Mouse (Mus musculus): Measurements from ENCODE around the gene Ptp4a2. TPM values are rescaled to one million over a fixed set of nuclear protein-coding genes. Genes with fewer than 3 reads are reported as not detected.
"Not testable (repeated sequence)": the region's sequence is repeated elsewhere in the genome, so short reads cannot be mapped to it uniquely, and the experiment has no call there.

Gene Ptp4a2
- total and polyA plus RNA-seq, 3 experiments: 118 to 619 (median 119) TPM

- no peak for TF ChIP-seq ZC3H11A (IDR thresholded peaks at IDR 0.05; ENCODE audit: low read depth, low read length)
- TF ChIP-seq CTCF (IDR thresholded peaks at IDR 0.05 in 2 of 3, conservative IDR thresholded peaks at IDR 0.05 in 1 of 3; ENCODE audit: control insufficient read depth in 1 of 3, insufficient read depth in 1 of 3, low read depth in 2 of 3, low read length in 3 of 3, poor library complexity in 1 of 3, severe bottlenecking in 1 of 3): no peak
- peak; percentile 62; the same call in 1 of the 2 replicates for TF ChIP-seq TBP (IDR thresholded peaks at IDR 0.05; ENCODE audit: low read depth, low read length)
- peak; percentile 99 for TF ChIP-seq MAZ (IDR thresholded peaks at IDR 0.05; ENCODE audit: low read depth, low read length)
- TF ChIP-seq MXI1 (IDR thresholded peaks at IDR 0.05; ENCODE audit: low read depth, low read length): peak; percentile 67; the same call in 1 of the 2 replicates
Measured at GRCm38 (mm10) chr4:129810798-129811604, at the start of gene Ptp4a2 (continued).

GRCm38 (mm10) chr4:129761606-129762005 is 49.4 kb upstream of the Ptp4a2 start:
- DNase-seq (ENCODE audit: low read depth, low spot score): no peak
- Histone ChIP-seq H3K9me3 (replicated peaks; ENCODE audit: insufficient read depth, low read length) (no peaks in the 10 kb centered on the region), H3K79me2 (ENCODE audit: control insufficient read depth, insufficient read depth, low read length, poor library complexity) (no peaks in the 10 kb centered on the region), H3K27me3 (ENCODE audit: control insufficient read depth in 1 of 2, insufficient read depth in 2 of 2, low read length in 2 of 2) (no peaks in the 10 kb centered on the region), H3K4me1 (ENCODE audit: control insufficient read depth in 1 of 2, insufficient read depth in 2 of 2, low read length in 2 of 2) (no peaks in the 10 kb centered on the region), H3K4me3 (ENCODE audit: control insufficient read depth in 1 of 2, insufficient read depth in 1 of 2, low read depth in 2 of 2, low read length in 2 of 2) (no peak overlapping the region), H3K27ac (ENCODE audit: control insufficient read depth, low read depth, low read length) (no peak overlapping the region), H3K9ac (ENCODE audit: control insufficient read depth, low read depth, low read length, poor library complexity, severe bottlenecking) (no peak overlapping the region), H3K36me3 (ENCODE audit: control insufficient read depth in 1 of 2, insufficient read depth in 2 of 2, low read length in 2 of 2) (no peaks in the 10 kb centered on the region)
- TF ChIP-seq TCF12 (IDR thresholded peaks at IDR 0.05; ENCODE audit: low read depth, low read length): no peak
- TF ChIP-seq NELFE (IDR thresholded peaks at IDR 0.05; ENCODE audit: low read depth, low read length): no peak
- no peak for TF ChIP-seq TBP (IDR thresholded peaks at IDR 0.05; ENCODE audit: low read depth, low read length)

- not testable (repeated sequence) for H3K27ac ChIP-seq (ENCODE audit: control insufficient read depth, low read depth, low read length); H3K4me3 ChIP-seq (ENCODE audit: control insufficient read depth in 1 of 2, insufficient read depth in 1 of 2, low read depth in 2 of 2, low read length in 2 of 2); H3K9me3 ChIP-seq (replicated peaks; ENCODE audit: insufficient read depth, low read length); H3K36me3 ChIP-seq (ENCODE audit: control insufficient read depth in 1 of 2, insufficient read depth in 2 of 2, low read length in 2 of 2); H3K79me2 ChIP-seq (ENCODE audit: control insufficient read depth, insufficient read depth, low read length, poor library complexity); H3K4me1 ChIP-seq (ENCODE audit: control insufficient read depth in 1 of 2, insufficient read depth in 2 of 2, low read length in 2 of 2); H3K27me3 ChIP-seq (ENCODE audit: control insufficient read depth in 1 of 2, insufficient read depth in 2 of 2, low read length in 2 of 2); H3K9ac ChIP-seq (ENCODE audit: control insufficient read depth, low read depth, low read length, poor library complexity, severe bottlenecking)
- TF ChIP-seq SMC3 (IDR thresholded peaks at IDR 0.05; ENCODE audit: low read depth, low read length) (peak; percentile 40), RAD21 (IDR thresholded peaks at IDR 0.05; ENCODE audit: low read depth, low read length) (peak; percentile 42), CTCF (IDR thresholded peaks at IDR 0.05 in 2 of 3, conservative IDR thresholded peaks at IDR 0.05 in 1 of 3; ENCODE audit: control insufficient read depth in 1 of 3, insufficient read depth in 1 of 3, low read depth in 2 of 3, low read length in 3 of 3, poor library complexity in 1 of 3, severe bottlenecking in 1 of 3) (peak in 2 of 3 experiments; percentile 16 to 40; a peak in 4 of 6 replicates)
- DNase-seq (ENCODE audit: low read depth, low spot score): peak; percentile 56
Measured at GRCm38 (mm10) chr4:129762496-129762895, 48.5 kb upstream of the Ptp4a2 start.

GRCm38 (mm10) chr4:129765351-129765750 is 45.7 kb upstream of the Ptp4a2 start:
- H3K9me3 ChIP-seq (replicated peaks; ENCODE audit: insufficient read depth, low read length): no peaks in the 10 kb centered on the region
- no peak for TF ChIP-seq MYC (IDR thresholded peaks at IDR 0.05; ENCODE audit: low read depth, low read length)
- TF ChIP-seq ZNF384 (IDR thresholded peaks at IDR 0.05; ENCODE audit: low read depth, low read length): no peak
- no peak for TF ChIP-seq GATA1 (IDR thresholded peaks at IDR 0.05; ENCODE audit: low read depth, low read length)
- no peak for TF ChIP-seq SIN3A (IDR thresholded peaks at IDR 0.05; ENCODE audit: low read length)
- TF ChIP-seq MAX (IDR thresholded peaks at IDR 0.05; ENCODE audit: low read length): no peak
- no peak for TF ChIP-seq RAD21 (IDR thresholded peaks at IDR 0.05; ENCODE audit: low read depth, low read length)
- no peak for TF ChIP-seq CHD1 (IDR thresholded peaks at IDR 0.05; ENCODE audit: low read depth, low read length)
- no peak for TF ChIP-seq EP300 (IDR thresholded peaks at IDR 0.05; ENCODE audit: low read depth in 1 of 2, low read length in 2 of 2)
- no peak for TF ChIP-seq TCF12 (IDR thresholded peaks at IDR 0.05; ENCODE audit: low read depth, low read length)
- TF ChIP-seq RCOR1 (IDR thresholded peaks at IDR 0.05; ENCODE audit: low read depth, low read length): no peak
- no peaks in the 10 kb centered on the region for H3K27me3 ChIP-seq (ENCODE audit: control insufficient read depth in 1 of 2, insufficient read depth in 2 of 2, low read length in 2 of 2)
- H3K27ac ChIP-seq (ENCODE audit: control insufficient read depth, low read depth, low read length): no peak overlapping the region
- no peak overlapping the region for H3K4me3 ChIP-seq (ENCODE audit: control insufficient read depth in 1 of 2, insufficient read depth in 1 of 2, low read depth in 2 of 2, low read length in 2 of 2)
- no peaks in the 10 kb centered on the region; a peak in 1 of 4 replicates for H3K4me1 ChIP-seq (ENCODE audit: control insufficient read depth in 1 of 2, insufficient read depth in 2 of 2, low read length in 2 of 2)
- no peaks in the 10 kb centered on the region for H3K79me2 ChIP-seq (ENCODE audit: control insufficient read depth, insufficient read depth, low read length, poor library complexity)
- H3K9ac ChIP-seq (ENCODE audit: control insufficient read depth, low read depth, low read length, poor library complexity, severe bottlenecking): no peak overlapping the region
- DNase-seq (ENCODE audit: low read depth, low spot score): no peak
- no peaks in the 10 kb centered on the region for H3K36me3 ChIP-seq (ENCODE audit: control insufficient read depth in 1 of 2, insufficient read depth in 2 of 2, low read length in 2 of 2)
